Mouse (Mus musculus): Measurements from ENCODE around the gene Ccr9. TPM values are rescaled to one million over a fixed set of nuclear protein-coding genes. Genes with fewer than 3 reads are reported as not detected.

Ccr9 gene
- polyA plus RNA-seq, 1 experiment from 2014 or later: 0.36 TPM

DNA sequence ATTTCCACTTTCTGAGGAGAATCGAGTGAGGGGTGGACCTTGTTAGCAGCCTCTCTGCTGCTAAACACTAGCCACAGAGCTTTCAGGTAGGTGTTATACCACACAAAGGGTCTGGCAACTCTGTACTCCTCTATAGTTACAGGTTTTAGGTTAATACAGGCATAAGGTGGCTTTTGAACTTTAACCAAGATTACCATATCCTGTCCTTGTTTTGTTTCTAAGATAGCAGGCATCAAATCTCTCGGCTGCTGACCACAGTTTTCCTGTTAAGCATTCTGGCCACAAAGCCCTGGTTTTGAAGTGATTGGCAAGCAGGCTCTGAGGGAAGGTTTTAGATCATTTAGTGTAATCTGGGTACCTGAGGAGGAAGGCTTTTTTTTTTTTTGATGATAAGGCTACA is 136.1 kb downstream of the Ccr9 start:
- H3K4me1 ChIP-seq (replicated peaks): no peaks in the 10 kb centered on the region
- 80% methylated on average over 2 of the region's 2 CpGs for WGBS
- peaks cover 51% of the 10 kb centered on the region for H3K36me3 ChIP-seq
- no peak overlapping the region for H3K4me3 ChIP-seq (replicated peaks)
- no peak overlapping the region for H3K27ac ChIP-seq
- H3K27me3 ChIP-seq: no peaks in the 10 kb centered on the region
- no peak for ATAC-seq
- H3K9ac ChIP-seq (replicated peaks): no peak overlapping the region
- no peaks in the 10 kb centered on the region for H3K9me3 ChIP-seq
- H3K4me2 ChIP-seq (replicated peaks): no peak overlapping the region

DNA sequence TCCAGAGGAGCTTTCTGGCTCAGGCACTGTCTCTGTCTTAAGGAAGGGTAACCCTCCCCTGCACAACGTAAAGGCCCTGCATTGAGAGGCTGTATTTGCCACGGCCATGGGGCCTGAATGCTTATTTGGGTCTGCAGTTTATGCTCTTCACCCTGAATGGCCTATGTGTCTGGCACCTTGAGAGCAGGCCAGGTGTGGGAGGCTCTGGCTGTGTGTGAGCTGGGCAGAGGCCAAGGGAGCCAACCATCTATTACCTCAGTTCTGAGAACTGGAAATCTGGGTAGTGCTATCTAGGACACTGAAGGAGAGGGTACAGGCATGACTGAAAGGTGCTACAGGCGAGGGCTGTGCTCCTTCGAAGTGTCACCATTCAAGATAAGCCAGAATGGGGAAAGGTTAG is 136.6 kb downstream of the Ccr9 start:
- Histone ChIP-seq H3K27ac (no peak overlapping the region), H3K4me2 (replicated peaks) (no peak overlapping the region), H3K27me3 (no peaks in the 10 kb centered on the region), H3K4me1 (replicated peaks) (no peaks in the 10 kb centered on the region), H3K4me3 (replicated peaks) (no peak overlapping the region), H3K36me3 (peaks cover 49% of the 10 kb centered on the region), H3K9me3 (no peaks in the 10 kb centered on the region), H3K9ac (replicated peaks) (no peak overlapping the region)
- no peak for ATAC-seq
- 76% methylated on average over 4 of the region's 4 CpGs for WGBS

DNA sequence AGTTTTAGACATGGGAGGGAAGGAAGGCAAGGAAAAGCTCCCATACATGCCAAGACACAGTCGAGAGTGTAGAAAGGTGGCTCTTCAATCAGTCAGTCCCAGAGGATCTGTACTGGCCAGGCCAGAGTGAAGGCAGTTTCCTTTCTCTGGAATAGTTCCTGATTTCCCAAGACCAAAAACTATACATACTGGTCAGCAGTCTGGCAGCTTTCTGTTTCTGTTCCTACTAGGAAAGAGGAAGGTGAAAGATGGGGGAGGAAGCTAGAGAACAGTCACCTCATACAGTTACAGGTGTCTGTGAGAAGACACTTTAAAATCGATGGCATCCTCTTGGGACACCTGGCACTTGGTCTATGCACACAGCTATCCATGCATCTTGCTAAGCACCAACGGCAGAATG is 137.2 kb downstream of the Ccr9 start:
- no peak for ATAC-seq
- Histone ChIP-seq H3K4me2 (replicated peaks) (no peak overlapping the region), H3K9ac (replicated peaks) (no peak overlapping the region), H3K4me1 (replicated peaks) (no peaks in the 10 kb centered on the region), H3K36me3 (peaks cover 43% of the 10 kb centered on the region), H3K9me3 (no peaks in the 10 kb centered on the region), H3K4me3 (replicated peaks) (no peak overlapping the region), H3K27me3 (no peaks in the 10 kb centered on the region), H3K27ac (no peak overlapping the region)
- WGBS: 91% methylated on average over 3 of the region's 3 CpGs

DNA sequence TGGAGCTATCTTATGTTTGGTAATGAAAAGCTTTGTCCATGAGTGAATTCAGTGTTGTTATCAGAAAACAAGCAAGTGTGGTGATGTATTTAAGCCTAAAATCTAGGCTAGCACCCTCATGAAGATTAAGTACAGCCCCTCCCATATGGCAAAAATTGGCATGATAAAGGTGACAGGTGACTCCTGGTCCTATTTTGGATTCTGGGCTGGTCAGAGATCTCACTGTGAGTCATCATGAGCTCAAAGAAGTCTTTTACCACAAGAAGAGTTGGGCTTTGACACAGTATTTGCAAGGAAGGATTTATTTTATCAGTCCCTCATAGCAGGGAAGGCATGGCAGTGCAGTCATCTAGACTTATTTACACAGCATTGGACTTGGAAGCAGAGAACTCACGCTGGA is 137.8 kb downstream of the Ccr9 start:
- Histone ChIP-seq H3K4me3 (replicated peaks) (no peak overlapping the region), H3K27ac (no peak overlapping the region), H3K27me3 (no peaks in the 10 kb centered on the region), H3K9me3 (no peaks in the 10 kb centered on the region), H3K4me1 (replicated peaks) (no peaks in the 10 kb centered on the region), H3K36me3 (peaks cover 48% of the 10 kb centered on the region), H3K4me2 (replicated peaks) (no peak overlapping the region), H3K9ac (replicated peaks) (no peak overlapping the region)
- ATAC-seq: no peak
- WGBS: 100% methylated on average over 1 of the region's 1 CpGs

DNA sequence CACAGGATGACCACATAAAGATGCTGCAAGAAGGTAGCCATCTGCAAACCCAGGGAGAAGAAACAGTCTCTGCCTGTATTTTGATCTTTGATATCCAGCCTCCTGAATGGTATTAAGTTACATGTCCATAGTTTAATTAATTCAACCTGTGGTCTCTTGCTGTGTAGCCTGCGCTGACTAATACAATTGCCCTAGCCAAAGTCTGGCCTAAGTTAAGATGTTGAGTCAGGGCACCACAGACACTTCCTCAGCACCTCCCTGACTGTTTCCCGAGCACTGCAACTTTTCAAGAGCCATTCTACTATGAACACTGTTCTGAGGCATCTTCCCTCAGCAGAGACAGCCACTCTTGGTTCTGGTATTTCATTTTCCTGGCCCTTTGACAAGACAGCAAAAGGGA is 140.4 kb downstream of the Ccr9 start:
- H3K27ac ChIP-seq: no peak overlapping the region
- H3K9me3 ChIP-seq: no peaks in the 10 kb centered on the region
- H3K4me1 ChIP-seq (replicated peaks): no peaks in the 10 kb centered on the region
- 91% methylated on average over 2 of the region's 2 CpGs for WGBS
- no peak overlapping the region for H3K9ac ChIP-seq (replicated peaks)
- H3K4me3 ChIP-seq (replicated peaks): no peak overlapping the region
- H3K4me2 ChIP-seq (replicated peaks): no peak overlapping the region
- H3K27me3 ChIP-seq: no peaks in the 10 kb centered on the region
- no peak for ATAC-seq
- H3K36me3 ChIP-seq: peaks cover 67% of the 10 kb centered on the region

DNA sequence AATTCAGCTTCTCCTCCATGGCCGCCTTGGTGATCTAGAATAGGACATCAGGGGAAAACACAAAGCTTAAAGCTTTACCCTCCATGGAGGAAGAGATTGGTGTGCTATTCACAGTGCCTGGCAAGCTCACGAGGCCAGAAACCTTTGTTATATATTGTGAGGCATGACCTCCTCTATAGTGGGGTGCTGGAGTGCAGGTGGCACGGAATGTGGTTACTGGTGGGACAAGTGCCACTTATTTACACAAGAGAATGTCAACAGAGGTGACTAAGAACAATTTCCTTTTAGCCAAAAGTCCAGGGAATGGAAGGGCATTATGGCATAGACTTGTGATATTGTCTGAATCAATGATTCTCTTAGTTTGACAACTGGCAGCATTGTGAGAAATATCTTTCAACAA is 148.4 kb downstream of the Ccr9 start:
- Histone ChIP-seq H3K4me2 (replicated peaks) (no peak overlapping the region), H3K9me3 (no peaks in the 10 kb centered on the region), H3K36me3 (peaks cover 80% of the 10 kb centered on the region), H3K27me3 (no peaks in the 10 kb centered on the region), H3K4me3 (replicated peaks) (no peak overlapping the region), H3K4me1 (replicated peaks) (no peaks in the 10 kb centered on the region), H3K9ac (replicated peaks) (no peak overlapping the region), H3K27ac (no peak overlapping the region)
- ATAC-seq: no peak
- WGBS: 92% methylated on average over 3 of the region's 3 CpGs

DNA sequence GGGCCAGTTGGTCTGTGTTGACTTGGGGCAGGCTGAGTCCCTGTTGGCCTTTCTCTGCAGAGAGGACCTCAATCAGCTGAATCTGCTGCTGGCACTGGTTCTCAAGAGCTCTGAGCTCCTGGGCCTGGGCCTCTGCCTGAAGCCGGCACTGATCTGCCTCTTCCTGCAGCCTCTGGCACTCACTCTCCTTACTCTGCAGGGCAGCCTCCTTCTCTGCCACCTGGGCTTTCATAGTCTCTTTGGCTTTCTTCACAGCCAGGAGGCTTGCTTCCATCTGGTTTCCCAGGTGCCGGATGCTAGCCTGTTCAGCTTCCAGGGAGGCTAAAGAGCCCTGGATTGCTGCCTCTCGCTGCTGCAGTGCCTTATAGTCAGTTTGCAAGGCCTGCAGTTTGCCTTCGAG is 150.7 kb downstream of the Ccr9 start:
- Histone ChIP-seq H3K4me2 (replicated peaks) (no peak overlapping the region), H3K4me1 (replicated peaks) (no peaks in the 10 kb centered on the region), H3K9me3 (no peaks in the 10 kb centered on the region), H3K4me3 (replicated peaks) (no peak overlapping the region), H3K36me3 (peaks cover 61% of the 10 kb centered on the region), H3K9ac (replicated peaks) (no peak overlapping the region), H3K27me3 (no peaks in the 10 kb centered on the region), H3K27ac (no peak overlapping the region)
- 97% methylated on average over 4 of the region's 4 CpGs for WGBS
- ATAC-seq: no peak

Other genes starting within 250 kb of the Ccr9 start
- 20.3 and 22.7 TPM in 2 replicates for gene Limd1, start 199.7 kb upstream of the Ccr9 start, polyA plus RNA-seq (2015; fragmentation: Nextera tagmentation; extraction: Ambion mirVana)
- gene Sacm1l, start 148.7 kb upstream of the Ccr9 start, polyA plus RNA-seq (2015; fragmentation: Nextera tagmentation; extraction: Ambion mirVana): 45.8 and 49.9 TPM in 2 replicates
- gene Slc6a20b, start 45.9 kb upstream of the Ccr9 start, polyA plus RNA-seq (2015; fragmentation: Nextera tagmentation; extraction: Ambion mirVana): 0.24 and 0.30 TPM in 2 replicates
- gene Slc6a20a, start 446 bp downstream of the Ccr9 start, polyA plus RNA-seq (2015; fragmentation: Nextera tagmentation; extraction: Ambion mirVana): 5.3 and 5.6 TPM in 2 replicates
- 51.2 and 52.2 TPM in 2 replicates for gene Lztfl1, start 39.3 kb downstream of the Ccr9 start, polyA plus RNA-seq (2015; fragmentation: Nextera tagmentation; extraction: Ambion mirVana)
- 0.21 and 0.22 TPM in 2 replicates for gene Cxcr6, start 128.0 kb downstream of the Ccr9 start, polyA plus RNA-seq (2015; fragmentation: Nextera tagmentation; extraction: Ambion mirVana)
- 11.1 and 13.3 TPM in 2 replicates for gene Fyco1, start 173.5 kb downstream of the Ccr9 start, polyA plus RNA-seq (2015; fragmentation: Nextera tagmentation; extraction: Ambion mirVana)
- gene Xcr1, start 183.6 kb downstream of the Ccr9 start, polyA plus RNA-seq (2015; fragmentation: Nextera tagmentation; extraction: Ambion mirVana): 0.10 and 0.11 TPM in 2 replicates